Mouse (Mus musculus) brown adipose tissue, adult 24 weeks (tissue): Measurements from ENCODE around the gene A1cf. TPM values are rescaled to one million over a fixed set of nuclear protein-coding genes. Genes with fewer than 3 reads are reported as not detected.

Source experiments
- H3K27ac ChIP-seq: fragments of 200-500 bp; replicated peaks from 2 replicates; pipeline ENCODE4 v1.5.1; 2012; ENCODE audit warnings: low read depth, mild to moderate bottlenecking, low read length
- H3K4me1 ChIP-seq: fragments of 200-500 bp; 2 replicates; pipeline ENCODE4 v1.6.1; 2012; ENCODE audit warnings: low read length, mixed read lengths; ENCODE audit not compliant: control insufficient read depth, insufficient read depth, insufficient read length
- H3K4me3 ChIP-seq: fragments of 200-500 bp; 2 replicates; pipeline ENCODE4 v1.5.1; 2012; ENCODE audit warnings: low read depth, mild to moderate bottlenecking, low read length, moderate library complexity; ENCODE audit not compliant: insufficient read depth
- polyA plus RNA-seq: library from polyadenylated mRNA; stranded (reverse); fragments of >200 nt; gene quantifications from 2 replicates; pipeline ENCODE4 v1.2.4, GENCODE M21; 2012; ENCODE audit not compliant: missing spikeins, insufficient read depth, insufficient read length

Gene A1cf
- polyA plus RNA-seq, 1 experiment, result not detected

DNA sequence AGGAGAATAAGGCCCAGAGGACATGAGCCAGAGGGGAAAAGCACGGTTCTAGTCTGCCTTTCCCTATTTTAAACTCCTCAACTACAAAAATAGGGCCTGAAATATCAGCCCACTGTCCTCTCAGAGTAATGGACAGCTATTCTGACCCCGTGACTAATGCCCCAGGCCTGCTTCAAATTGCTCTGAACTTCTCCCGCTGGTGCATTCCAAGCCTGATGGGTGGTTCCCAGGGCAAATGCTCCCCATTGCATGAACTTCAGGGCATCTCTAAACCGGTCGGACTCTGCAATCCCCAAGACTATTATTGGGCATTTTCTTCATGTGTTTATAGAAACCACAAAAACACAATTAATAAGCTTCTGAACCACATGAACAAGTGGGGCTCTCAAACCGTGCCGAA, 37.1 kb downstream of the A1cf start:
- H3K4me3 ChIP-seq, result no peak overlapping the region

DNA sequence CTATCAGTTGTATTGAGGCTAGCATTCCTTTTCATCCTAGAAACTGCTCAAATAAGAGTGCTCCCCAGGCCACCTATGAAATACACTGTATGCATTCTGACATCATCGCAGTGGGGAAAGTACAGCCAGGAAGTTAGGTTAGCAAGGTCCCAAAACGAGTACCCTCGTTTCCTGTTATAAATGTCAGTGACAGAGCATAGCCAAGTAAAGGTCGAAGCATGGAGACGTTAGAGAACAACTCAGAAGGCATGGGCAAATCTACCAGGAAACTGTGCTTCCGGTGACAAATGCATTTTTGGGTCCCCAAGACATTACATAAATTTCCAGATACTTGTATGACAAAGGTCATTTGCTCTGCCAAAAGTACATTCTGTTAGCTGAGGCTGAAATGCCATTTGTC, 41.9 kb downstream of the A1cf start:
- H3K27ac ChIP-seq, result no peak overlapping the region
- no peak overlapping the region for H3K4me3 ChIP-seq
- H3K4me1 ChIP-seq, result peaks cover 2% of the 10 kb centered on the region; the same call in 1 of the 2 replicates

More for the DNA sequence above, 37.1 kb downstream of the A1cf start:
- Histone ChIP-seq H3K27ac (no peak overlapping the region), H3K4me1 (peaks cover 2% of the 10 kb centered on the region; the same call in 1 of the 2 replicates)

DNA sequence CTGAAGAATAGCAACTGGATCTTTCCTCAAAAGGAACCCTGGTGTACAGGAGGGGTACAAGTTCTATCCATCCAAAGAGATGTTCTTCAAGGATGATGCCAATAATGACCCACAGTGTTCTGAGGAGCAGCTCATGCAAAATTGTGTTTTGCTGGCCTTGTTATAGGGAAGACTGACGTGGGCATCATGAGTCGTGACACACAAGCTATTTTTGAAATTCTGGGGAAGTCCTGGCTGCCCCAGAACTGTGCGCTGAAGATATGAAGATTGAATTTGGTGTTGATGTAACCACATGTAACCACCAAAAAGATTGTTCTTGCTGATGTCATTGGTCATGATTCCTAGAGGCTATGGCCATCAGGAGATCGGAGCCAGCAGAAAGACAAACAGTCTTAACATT, 45.4 kb downstream of the A1cf start:
- Histone ChIP-seq H3K27ac (no peak overlapping the region), H3K4me1 (0 out of 2 replicates have a peak, but pooled peaks cover 2% of the 10 kb centered on the region)

DNA sequence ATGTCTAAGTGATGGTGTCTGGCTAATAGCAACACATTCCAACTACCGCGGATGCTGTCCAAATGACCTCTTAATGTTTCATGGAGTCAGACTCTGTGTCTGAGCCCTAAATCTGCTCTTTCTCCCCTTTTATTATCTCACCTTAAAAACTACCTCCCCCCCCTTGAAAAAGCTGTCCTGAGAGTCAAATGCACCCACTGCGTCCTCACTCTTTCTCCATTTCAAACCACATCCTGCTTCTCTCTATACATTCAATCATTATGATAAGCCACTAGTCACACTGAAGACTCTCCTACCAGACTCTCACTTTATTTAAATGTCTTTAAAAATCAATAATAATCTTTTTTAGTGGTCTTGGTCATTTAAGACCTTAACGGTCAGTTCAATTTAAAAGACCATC, 51.8 kb downstream of the A1cf start:
- Histone ChIP-seq H3K27ac (no peak overlapping the region), H3K4me3 (no peak overlapping the region), H3K4me1 (no peaks in the 10 kb centered on the region)

More for the DNA sequence above, 45.4 kb downstream of the A1cf start:
- no peak overlapping the region for H3K4me3 ChIP-seq

DNA sequence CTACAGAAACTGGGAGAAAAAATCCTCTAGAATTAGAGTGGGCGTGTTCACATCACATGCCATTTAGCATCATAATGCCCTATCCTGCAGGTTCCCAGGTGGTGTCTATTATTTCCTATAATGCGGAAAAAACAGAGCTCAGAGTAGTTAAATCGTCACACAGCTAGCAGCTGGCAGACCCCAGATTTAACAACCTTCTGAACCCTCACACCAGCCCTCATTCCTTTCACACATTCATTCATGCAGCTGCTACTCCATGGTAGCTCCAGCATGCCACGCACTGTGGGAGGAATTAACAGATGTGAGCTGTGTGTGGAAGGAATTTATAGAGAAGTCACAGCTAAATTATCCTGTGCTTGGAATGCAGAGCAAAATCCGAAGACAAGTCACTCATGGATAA, 53.3 kb downstream of the A1cf start:
- Histone ChIP-seq H3K27ac (no peak overlapping the region), H3K4me1 (no peaks in the 10 kb centered on the region), H3K4me3 (no peak overlapping the region)

DNA sequence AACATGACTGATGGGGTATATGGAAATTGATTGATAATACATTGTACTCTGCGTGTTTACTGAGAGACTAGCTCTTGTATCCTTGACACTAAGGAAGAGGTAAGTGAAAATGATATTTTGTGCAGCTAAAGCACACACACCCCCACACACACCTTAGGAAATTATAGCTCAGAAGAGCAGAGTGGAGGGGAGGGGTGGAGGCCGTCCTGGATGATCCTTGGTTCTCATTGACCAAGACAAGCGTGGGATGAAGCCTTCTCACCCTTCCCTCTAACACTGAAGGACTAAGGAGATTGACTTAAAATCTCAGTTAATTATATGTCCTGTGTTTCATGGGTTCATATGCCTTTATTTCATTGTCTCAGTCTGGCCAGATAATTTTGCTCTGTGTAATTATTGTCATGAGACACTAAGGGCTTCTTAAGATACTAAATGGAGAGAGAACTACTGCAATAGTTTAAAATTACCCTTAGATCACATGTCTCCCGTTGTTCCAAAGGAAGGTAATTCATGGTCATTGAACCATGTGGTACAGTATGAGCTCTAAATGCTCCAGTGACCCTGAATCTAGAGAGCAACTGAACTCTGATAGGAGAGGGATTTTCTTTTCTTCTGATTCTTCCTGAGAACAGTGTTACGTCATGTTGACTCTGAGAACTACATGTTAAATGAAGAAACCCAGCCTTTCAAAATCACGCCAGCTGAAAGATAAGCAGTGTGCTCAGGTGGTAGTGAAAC, 55.2 kb downstream of the A1cf start:
- H3K4me1 ChIP-seq, result no peaks in the 10 kb centered on the region
- H3K27ac ChIP-seq, result no peak overlapping the region
- no peak overlapping the region for H3K4me3 ChIP-seq

DNA sequence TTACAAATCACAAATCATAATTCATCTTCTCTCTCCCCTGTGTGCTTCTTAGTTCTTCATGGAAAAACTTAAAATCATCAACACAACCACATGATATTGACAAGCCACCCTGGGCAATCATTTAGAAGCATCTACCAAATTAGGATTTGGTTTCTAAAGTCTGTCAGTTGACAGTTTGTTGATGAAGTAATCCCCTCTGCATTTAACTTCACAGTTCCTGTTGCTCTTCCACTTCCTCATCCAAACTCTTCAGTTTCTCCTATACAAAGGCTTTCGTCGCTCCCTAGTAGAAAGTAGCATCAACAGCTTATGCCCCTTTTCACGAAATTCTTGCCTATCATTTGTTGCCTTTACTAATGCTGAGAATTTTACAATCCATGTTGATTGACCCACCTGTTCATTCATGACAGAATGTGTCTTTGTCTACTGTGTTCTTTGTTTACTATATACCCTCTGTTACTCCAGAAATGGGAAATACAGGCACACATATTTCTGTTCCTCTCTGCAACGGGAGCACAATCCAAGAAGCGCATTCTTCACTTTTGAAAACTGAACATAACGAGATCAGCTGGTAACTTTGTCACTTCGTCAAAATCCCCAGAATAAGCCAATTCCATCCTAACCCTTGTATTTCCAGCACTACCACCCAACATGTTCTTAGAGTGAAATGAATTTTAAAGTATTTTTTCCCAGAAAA, 82.4 kb downstream of the A1cf start:
- no peak overlapping the region for H3K27ac ChIP-seq
- no peaks in the 10 kb centered on the region for H3K4me1 ChIP-seq
- no peak overlapping the region for H3K4me3 ChIP-seq

DNA sequence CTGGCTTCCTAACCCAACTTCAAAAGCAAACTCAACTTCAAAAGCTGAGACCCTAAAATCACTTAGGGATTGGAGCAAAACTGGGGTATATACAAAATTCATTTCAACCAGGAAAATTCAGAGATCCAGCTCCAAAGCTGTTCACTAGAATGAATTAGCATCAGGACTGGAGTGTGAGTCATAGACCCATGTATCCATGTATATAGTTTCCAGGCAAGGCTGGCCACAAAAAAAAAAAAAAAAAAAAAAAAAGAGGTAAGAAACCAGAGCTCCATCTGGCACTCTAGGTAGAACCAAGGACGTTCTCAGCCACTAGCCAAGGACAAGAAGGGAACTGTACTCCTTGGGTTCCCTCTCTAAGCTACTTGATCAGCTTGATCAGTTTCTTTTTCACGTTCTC, 85.2 kb downstream of the A1cf start:
- H3K4me1 ChIP-seq, result no peaks in the 10 kb centered on the region
- H3K4me3 ChIP-seq, result no peak overlapping the region

DNA sequence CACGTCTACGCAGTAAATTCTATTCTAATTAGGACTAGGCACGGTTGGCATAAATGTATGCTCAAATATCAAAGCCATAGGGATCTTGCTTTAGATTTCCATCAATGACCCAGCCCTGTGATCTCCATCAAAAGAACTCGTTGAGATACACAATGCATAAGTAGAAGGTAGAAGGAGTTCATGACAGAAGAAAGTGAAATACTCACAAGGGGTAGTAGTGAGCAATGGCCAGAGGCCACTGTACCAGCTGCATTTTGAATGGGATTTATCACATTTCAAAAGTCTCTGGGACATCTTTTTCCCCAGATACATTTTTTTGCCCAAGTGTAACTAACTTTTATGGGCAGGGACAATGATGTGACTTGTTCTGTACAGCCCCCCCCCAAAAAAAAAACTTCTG, 85.7 kb downstream of the A1cf start:
- H3K27ac ChIP-seq, result no peak overlapping the region
- H3K4me1 ChIP-seq, result no peaks in the 10 kb centered on the region
- no peak overlapping the region for H3K4me3 ChIP-seq

More for the DNA sequence above, 85.2 kb downstream of the A1cf start:
- no peak overlapping the region for H3K27ac ChIP-seq

DNA sequence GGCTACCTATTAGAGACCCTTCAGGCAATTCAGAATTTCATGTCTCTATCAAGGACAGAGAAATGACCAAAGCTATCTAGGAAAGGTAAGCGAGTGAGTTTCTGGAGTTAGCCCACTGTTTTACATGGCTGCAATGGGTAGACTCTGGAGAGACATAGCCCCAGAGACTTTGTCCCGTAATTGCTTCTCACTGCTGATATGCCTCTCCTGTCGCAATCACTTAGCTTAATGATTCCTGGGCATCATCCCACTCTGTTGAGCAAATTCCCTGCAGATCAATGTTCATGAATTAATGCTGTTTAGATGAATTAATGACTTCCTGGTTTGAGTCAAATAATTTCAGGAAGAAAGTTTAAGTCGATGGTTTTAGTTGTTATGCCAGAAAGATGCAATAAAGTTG, 86.1 kb downstream of the A1cf start:
- H3K4me1 ChIP-seq, result no peaks in the 10 kb centered on the region
- no peak overlapping the region for H3K4me3 ChIP-seq

DNA sequence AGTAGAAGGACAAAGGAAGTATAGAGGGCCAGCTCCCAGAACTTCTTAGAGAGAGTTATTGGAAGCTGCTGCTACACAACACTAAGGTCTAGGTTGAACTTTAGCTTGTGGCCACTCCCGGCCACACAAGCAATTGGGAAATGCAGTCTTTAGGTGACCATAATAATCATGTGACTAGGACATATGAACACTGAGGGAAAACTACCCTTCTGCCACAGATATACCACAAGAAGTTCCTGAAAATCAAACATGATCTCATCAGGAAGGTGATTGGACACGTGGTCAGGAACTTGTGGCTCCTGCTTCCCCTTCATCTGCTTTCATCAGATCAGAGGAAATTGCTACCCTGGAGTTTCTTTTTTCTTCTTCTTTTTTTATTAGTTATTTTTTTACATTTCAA, 87.8 kb downstream of the A1cf start:
- H3K27ac ChIP-seq, result no peak overlapping the region
- H3K4me3 ChIP-seq, result no peak overlapping the region
- no peaks in the 10 kb centered on the region for H3K4me1 ChIP-seq

More for the DNA sequence above, 86.1 kb downstream of the A1cf start:
- no peak overlapping the region for H3K27ac ChIP-seq

DNA sequence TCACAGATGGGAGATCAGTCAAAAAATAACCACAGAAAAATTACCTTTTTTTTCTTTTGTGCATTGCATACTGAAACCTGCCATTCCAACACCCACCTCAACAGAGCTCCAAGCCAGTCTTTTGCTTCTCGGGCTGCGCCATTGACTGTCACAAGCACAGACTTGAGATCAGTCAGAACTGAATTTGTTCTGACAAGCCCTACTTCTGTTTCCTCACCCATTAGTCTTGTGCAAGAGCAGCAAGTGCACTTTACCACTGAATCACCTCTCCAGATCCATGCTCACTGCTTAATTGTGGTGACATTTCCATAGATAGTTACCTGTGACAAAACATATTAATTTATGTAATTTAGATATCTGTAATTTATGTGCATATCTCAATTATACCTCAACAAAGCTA, 91.9 kb downstream of the A1cf start:
- Histone ChIP-seq H3K27ac (no peak overlapping the region), H3K4me1 (no peaks in the 10 kb centered on the region), H3K4me3 (no peak overlapping the region)

DNA sequence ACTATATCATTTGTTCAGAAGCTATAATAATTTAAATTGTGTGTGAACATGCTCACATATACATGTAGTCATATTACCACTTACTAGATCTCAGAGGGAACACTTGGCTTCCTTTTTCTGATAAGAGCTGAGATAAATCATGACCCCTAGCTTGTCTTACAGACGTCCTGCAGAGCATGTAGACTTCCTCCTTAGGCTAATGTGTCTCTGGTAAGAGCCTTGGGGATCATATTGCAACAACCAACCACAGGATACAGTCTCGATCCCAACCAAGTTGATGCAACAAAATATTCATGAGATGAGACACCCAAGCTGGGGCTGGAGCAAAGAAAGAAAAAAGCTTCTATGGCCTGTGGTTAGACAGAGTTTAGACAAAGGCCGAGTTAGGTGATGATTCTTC, 94.6 kb downstream of the A1cf start:
- H3K4me1 ChIP-seq, result no peaks in the 10 kb centered on the region
- H3K27ac ChIP-seq, result no peak overlapping the region
- no peak overlapping the region for H3K4me3 ChIP-seq

DNA sequence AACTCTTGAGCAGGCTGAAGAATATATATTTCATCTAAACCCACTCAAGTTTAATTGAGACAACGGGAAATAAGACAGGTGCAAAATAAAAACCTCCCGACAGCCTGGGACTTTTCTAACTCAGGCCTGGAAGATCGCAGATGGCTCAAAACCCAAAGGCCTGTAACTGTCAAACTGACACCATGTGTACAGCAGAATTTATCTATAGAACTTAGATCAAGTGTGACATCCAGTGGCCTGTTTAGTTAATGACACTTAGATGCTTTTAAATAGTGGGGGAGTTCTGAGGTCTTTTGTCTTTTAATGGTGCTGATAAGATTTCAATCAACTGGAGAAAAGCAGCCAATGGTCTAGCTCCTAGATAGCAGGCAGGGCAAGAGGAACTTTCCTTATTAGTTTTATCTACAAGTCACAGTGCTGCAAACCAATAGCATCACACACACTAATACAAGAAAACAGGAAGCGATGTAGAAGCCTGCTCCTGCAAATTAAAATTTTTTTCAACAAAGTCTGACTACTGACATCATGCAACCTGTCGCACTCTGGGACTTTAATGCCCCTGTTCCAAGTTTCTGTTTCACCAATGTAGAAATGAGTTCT, 99.5 kb downstream of the A1cf start:
- H3K4me1 ChIP-seq, result no peaks in the 10 kb centered on the region
- no peak overlapping the region for H3K27ac ChIP-seq
- H3K4me3 ChIP-seq, result no peak overlapping the region

DNA sequence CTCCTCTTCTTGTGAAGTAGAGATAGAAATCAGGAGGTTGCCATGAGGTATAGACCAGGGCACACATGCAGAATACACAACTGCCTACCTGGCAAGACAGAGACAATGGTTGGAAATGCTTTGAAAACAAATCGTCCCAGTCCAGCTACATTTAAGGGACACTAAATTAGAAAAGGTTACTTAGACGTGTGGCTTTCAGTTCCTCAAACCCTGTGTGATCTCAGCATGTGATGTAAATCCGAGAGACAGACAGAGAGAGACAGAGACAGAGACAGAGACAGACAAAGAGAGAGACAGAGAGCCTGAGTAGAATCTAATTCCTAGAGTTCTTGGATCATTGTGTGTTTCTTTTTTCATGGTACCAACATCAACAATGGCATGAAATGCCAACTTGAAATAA, 102.8 kb downstream of the A1cf start:
- no peaks in the 10 kb centered on the region for H3K4me1 ChIP-seq
- H3K4me3 ChIP-seq, result no peak overlapping the region
- no peak overlapping the region for H3K27ac ChIP-seq

DNA sequence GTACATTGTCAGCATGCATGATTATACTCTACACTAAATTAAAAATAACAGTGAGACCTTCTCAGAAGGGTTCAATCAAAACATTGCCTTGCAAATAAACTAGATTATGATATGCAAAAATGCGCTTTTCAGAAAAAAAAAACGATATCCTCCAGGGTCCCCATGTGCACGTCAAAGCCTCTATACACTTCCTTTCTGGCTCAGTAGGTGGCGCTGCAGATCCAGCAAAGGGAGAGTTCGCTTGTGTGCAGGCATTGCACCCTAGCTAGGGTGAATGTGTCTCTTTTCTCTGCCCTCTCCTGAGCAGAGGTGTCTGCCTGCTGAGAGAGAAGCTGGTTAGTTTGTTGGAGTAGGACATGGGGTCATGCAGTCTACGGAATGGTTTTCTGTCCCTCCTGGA, 103.4 kb downstream of the A1cf start:
- H3K4me1 ChIP-seq, result no peaks in the 10 kb centered on the region
- H3K27ac ChIP-seq, result no peak overlapping the region
- no peak overlapping the region for H3K4me3 ChIP-seq
